Mouse (Mus musculus): ENCODE data around the gene Zscan22.
"Not testable (repeated sequence)": the region's sequence is repeated elsewhere in the genome, so short reads cannot be mapped to it uniquely, and the experiment has no call there.

The Zscan22 gene

GRCm38 (mm10) chr7:12897655-12898410 is at the start of gene Zscan22:
TSS of gene Zscan22 (plus strand) at chr7:12897815.
- DNase-seq (ENCODE audit: low read depth, low spot score): peak; percentile 37

GRCm38 (mm10) chr7:12874301-12874700 is 23.3 kb upstream of the Zscan22 start:
- DNase-seq (ENCODE audit: low read depth, low spot score): no peak

GRCm38 (mm10) chr7:12880036-12880435 is 17.6 kb upstream of the Zscan22 start:
- DNase-seq (ENCODE audit: low read depth, low spot score): no peak

- DNase-seq (ENCODE audit: low read depth, low spot score): not testable (repeated sequence)
Measured at GRCm38 (mm10) chr7:12880497-12880896, 17.1 kb upstream of the Zscan22 start.

- DNase-seq (ENCODE audit: low read depth, low spot score): peak; percentile 77
Measured at GRCm38 (mm10) chr7:12880911-12881660, 16.5 kb upstream of the Zscan22 start, which contains the start of gene Zfp128. TSS of gene Zfp128 (plus strand) at chr7:12881177.

GRCm38 (mm10) chr7:12886563-12887266 is 10.9 kb upstream of the Zscan22 start:
- DNase-seq (ENCODE audit: low read depth, low spot score): no peak

GRCm38 (mm10) chr7:12887585-12887984 is 10.0 kb upstream of the Zscan22 start:
- DNase-seq (ENCODE audit: low read depth, low spot score): no peak

- no peak for DNase-seq (ENCODE audit: low read depth, low spot score)
Measured at GRCm38 (mm10) chr7:12890928-12891327, 6.7 kb upstream of the Zscan22 start.

GRCm38 (mm10) chr7:12891334-12891733 is 6.3 kb upstream of the Zscan22 start:
- no peak for DNase-seq (ENCODE audit: low read depth, low spot score)

- DNase-seq (ENCODE audit: low read depth, low spot score): no peak
Measured at GRCm38 (mm10) chr7:12901517-12901916, 3.9 kb downstream of the Zscan22 start.

- DNase-seq (ENCODE audit: low read depth, low spot score): no peak
Measured at GRCm38 (mm10) chr7:12903623-12904022, 6.0 kb downstream of the Zscan22 start.

GRCm38 (mm10) chr7:12905146-12905545 is 7.5 kb downstream of the Zscan22 start:
- DNase-seq (ENCODE audit: low read depth, low spot score): no peak

GRCm38 (mm10) chr7:12909498-12909962 is 11.9 kb downstream of the Zscan22 start:
- DNase-seq (ENCODE audit: low read depth, low spot score): peak; percentile 87

- peak; percentile 66 for DNase-seq (ENCODE audit: low read depth, low spot score)
Measured at GRCm38 (mm10) chr7:12910181-12910668, 12.6 kb downstream of the Zscan22 start.

GRCm38 (mm10) chr7:12913556-12913955 is 15.9 kb downstream of the Zscan22 start:
- no peak for DNase-seq (ENCODE audit: low read depth, low spot score)

GRCm38 (mm10) chr7:12920495-12920894 is 22.9 kb downstream of the Zscan22 start:
- not testable (repeated sequence) for DNase-seq (ENCODE audit: low read depth, low spot score)

- no peak for DNase-seq (ENCODE audit: low read depth, low spot score)
Measured at GRCm38 (mm10) chr7:12921318-12921704, 23.7 kb downstream of the Zscan22 start.

GRCm38 (mm10) chr7:12921705-12922465 is 24.3 kb downstream of the Zscan22 start, which contains the start of gene Rps5:
TSS of gene Rps5 (plus strand) at chr7:12922290.
- peak; percentile 99 for DNase-seq (ENCODE audit: low read depth, low spot score)

- no peak for DNase-seq (ENCODE audit: low read depth, low spot score)
Measured at GRCm38 (mm10) chr7:12922729-12923128, 25.1 kb downstream of the Zscan22 start.

GRCm38 (mm10) chr7:12926316-12926715 is 28.7 kb downstream of the Zscan22 start:
- DNase-seq (ENCODE audit: low read depth, low spot score): no peak

GRCm38 (mm10) chr7:12927191-12927680 is 29.6 kb downstream of the Zscan22 start, which contains the start of gene Rnf225:
TSS of gene Rnf225 (plus strand) at chr7:12927416.
- DNase-seq (ENCODE audit: low read depth, low spot score): no peak

Measured in c-Kit-negative CD71-positive TER-119-positive erythroid progenitor cells, embryonic 14.5 days (primary cell).